Mouse (Mus musculus) spleen, postnatal 36 days (tissue): ENCODE data around the gene Tor1b.
"Not testable (repeated sequence)": the region's sequence is repeated elsewhere in the genome, so short reads cannot be mapped to it uniquely, and the experiment has no call there.

ENCODE experiments used
- DNase-seq, 2 experiments: peaks; one replicate each; pipeline ENCODE4 v3.0.0; 2022; ENCODE audit warnings: low spot score in 2 of 2, mixed read lengths in 1 of 2

The Tor1b gene

DNA sequence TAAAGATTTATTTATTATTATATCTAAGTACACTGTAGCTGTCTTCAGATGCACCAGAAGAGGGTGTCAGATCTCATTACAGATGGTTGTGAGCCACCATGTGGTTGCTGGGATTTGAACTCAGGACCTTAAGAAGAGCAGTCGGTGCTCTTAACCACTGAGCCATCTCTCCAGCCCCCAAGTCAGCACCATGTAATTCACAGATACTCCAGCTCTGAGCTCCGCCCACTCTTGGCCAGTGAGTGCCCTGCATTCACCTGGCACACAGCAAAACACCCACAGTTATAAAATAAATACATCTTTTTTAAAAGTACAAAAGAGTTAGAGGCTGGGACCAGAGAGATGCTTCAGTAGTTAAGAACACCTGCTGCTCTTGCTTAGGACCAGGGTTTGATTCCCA is 21.9 kb upstream of the Tor1b start:
- DNase-seq: not testable (repeated sequence)

DNA sequence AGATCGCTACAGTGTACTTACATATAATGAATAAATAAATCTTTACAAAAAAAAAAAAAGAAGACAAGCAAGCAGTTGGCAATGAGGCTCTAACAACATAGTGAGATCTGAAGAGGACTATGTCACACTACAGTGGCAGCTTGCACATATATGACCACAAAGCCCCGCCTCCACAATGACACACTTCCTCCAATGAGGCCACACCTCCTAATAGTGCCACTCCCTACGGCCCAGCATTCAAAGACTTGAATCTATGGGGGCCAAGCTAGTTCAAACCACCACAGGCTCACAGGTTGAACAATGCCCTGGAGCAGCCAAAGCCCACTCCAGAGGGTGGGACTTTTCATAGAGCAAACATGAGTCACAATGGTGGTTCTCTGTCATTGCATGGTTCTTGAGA is 20.8 kb upstream of the Tor1b start:
- no peak for DNase-seq

DNA sequence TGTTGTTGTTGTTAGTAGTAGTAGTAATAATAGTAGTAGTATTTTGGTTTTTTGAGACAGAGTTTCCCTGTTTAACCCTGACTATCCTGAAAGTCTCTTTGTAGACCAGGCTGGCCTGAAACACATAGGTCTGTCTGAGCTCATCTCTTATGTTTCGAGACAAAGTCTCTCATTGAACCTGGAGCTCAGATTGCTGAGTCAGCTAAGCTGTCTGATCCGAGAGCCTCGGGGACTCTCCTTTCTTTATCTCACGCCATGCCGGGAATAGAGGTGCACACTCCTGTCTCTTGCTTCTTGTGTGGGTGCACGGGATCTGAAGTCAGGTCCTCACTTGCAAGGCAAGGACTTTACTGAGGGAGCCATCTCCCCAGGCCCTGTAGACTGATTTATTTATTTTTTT is 19.7 kb upstream of the Tor1b start:
- no peak for DNase-seq

DNA sequence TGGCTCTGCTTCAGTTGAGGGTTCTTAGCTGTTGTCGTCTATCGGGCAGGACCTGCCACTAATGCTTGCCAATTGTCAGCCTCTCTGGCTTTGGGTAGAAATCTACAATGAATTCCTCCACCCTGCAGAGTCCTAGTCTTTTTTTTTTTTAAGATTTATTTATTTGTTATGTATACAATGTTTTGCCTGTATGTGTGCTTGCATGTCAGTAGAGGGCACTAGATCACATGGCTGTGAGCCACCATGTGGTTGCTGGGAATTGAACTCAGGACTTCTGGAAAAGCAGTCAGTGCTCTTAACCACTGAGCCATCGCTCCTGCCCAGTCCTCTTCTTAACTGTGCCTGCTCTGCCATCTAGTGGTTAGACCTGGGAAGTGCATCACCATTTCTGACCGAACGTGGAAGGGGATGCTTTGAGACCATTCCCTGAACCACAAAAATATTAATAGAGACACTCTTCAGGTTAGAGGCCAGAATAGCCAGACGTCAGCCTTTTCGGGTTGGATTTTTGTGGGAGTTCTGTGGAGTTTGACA is 18.8 kb upstream of the Tor1b start:
- DNase-seq: peak; percentile 45 to 67

DNA sequence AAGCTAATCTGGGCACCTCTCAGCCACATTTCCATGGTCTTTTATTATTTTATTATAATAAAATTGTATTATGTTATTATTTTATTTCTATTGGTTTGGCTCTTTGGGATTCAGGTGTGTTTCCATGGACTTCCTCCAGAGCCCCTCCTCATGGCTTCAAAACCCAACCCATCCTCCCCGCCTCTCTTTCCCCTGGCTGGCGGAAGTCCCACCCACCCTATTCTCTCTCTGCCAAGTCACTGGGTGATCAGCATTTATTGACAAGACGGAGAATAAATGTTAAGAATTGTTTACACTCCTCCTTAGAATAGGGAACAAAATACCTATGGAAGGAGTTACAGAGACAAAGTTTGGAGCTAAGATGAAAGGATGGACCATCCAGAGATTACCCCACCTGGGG is 16.0 kb upstream of the Tor1b start:
- DNase-seq: no peak

DNA sequence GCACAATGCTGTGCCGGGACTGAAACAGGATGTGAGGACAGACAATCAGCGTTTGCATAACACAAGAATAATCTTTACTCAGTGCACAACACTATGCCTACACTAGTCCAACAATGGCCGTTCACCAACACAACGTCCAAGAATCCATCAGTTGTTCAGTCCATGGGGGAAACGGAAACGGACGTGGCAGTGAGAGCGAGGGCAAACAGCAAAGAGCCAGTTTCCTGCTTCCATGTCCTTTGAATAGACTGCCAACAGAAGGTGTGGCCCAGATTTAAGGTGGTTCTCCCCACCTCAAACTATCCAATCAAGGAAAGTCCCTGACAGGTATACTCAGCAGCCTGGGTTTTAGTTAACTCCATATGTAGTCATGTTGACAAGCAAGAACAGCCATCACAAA is 15.0 kb upstream of the Tor1b start:
- no peak for DNase-seq

DNA sequence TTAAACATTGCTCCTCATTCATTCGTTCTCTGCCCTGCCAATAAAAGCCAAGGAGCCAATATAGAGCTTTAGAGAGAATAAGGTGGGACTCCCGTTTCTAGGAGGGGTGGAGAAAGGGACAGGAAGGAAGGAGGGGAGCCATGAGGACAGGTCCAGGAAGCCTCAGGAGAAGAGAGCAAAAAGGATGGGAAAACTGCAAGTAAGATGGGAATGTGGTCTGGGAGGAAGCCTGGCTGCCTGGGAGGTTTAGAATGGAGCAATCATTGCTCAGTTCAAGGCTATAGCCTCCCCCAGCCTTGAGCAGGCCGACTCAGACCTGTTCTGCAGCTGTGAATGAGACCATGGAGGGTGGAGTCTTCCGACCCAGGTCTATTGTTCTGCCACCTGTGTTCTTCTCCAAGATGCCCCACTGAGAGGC is 14.2 kb upstream of the Tor1b start:
- no peak for DNase-seq

DNA sequence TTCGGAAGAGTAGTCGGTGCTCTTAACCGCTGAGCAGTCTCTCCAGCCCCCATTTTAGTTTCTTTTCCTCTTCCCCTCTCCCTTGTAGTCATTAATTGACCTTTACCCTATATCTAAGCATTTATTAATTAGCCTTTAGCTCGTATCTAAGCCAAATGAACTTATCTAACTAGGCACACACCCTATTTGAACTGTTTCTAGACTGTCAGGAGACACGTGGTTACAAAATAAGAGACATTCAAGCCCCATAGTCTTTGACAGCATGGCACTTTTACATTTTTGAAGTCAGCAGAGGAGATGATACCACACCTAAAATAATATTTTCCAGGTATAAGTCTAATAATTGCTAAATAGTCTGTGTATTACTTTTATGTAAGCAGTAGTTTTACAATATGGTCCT is 11.2 kb upstream of the Tor1b start:
- DNase-seq: no peak

DNA sequence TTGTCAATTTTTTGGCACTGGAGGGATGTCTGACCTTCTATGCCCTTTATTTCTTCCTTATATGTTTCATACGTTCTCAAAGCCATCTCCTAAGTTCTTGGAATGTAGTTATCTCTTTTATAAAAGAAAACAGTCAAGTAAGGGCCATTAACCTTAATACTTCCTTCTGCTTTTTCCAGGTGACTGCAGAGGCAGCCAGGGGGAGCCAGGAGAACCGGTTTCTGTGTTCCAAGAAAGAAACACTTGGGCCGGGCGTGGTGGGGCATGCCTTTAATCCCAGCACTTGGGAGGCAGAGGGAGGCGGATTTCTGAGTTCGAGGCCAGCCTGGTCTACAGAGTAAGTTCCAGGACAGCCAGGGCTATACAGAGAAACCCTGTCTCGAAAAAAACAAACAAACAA is 10.6 kb upstream of the Tor1b start:
- DNase-seq: not testable (repeated sequence)

DNA sequence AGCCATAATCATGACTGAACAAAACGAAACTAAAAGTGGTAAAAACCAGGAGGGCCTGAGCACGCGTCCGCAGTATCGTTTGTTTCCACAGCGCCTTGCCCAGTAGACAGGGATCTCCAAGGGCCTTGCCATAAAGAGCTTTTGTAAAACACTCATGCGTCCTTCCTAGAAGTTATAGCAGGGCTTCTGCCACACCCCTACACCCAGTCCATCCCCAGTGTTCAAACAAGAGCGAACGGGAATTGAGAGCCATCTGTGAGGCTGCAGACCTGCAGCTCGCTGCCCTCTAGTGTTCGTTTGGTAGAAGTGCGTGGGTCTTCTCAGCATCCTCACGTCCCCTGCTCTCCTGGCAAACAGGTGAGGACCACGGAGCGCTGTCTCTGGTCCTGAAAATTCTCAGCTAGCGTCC is 10.2 kb upstream of the Tor1b start:
- peak; percentile 68 for DNase-seq

DNA sequence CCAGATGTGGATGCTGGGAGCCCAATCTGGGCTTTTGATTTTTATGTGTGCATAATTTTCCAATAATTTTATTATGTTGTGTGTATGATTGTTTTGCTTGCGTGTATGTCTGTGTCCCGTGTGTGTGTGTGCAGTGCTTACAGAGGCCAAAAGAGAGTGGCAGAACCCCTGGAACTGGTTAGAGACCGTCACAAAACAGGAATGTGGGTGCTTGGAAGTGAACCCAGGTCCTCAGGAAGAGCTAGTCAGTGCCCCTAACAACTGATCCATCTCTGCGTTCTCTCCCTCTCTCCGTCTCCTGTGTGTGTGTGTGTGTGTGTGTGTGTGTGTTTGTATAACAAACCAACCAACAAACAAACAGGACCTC is 319 bp upstream of the Tor1b start:
- no peak for DNase-seq

DNA sequence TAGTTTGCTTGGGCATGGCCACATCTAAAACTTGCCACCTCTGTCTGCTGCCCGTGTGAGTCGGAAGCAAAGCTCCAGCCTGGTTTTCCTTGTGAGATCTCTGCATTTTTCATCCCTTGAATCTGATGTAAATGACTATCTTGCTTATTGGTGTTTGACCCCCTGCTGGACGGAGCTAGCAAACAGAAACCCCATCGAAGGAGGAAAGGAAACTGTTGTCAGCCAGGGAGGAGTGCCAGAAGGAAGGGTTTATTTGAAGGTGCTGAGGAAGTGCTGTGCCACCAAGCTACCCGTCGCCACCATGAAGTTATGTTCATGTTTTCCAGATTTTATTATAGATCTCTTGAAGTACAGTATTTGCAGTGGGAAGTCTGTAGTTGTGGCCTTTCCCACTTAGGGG is 2.0 kb downstream of the Tor1b start:
- DNase-seq: peak; percentile 64

DNA sequence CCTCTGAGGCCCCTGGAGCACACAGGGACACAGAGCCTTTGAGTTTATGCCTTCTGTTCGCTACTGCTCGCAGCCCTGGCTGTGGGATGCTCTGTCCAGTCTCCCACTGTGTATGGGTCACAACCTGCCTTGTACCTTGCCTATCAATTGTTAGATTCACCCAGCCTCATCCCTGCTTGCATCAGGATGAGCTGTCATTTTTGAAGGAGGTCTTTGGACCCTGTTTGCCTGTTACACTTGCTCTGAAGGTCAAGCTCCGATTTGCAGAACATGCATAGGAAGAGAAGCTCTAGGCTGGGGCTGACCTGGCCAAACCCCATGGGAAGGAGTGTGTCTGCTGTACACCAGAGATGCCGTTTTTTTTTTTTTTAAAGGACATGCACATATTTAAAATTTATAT is 4.8 kb downstream of the Tor1b start:
- no peak for DNase-seq

DNA sequence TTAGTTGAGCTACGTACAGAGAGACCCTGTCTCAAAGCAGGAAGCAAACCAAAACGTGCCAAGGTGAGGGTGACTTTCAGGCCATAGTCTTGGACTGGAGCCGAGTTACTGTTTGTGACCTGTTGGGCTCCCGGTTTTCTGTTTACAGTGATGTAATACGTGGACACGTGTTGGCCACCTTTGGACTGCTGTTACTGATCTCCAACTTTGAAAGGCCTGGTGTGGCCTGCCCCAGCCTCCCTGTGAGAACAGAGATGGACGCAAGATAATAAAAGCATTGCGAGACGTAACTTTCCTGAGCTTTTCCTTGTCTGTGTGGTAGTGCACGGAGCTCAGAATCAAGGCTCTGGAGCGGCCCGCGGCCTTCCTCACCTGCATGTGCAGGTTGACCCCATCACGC is 6.0 kb downstream of the Tor1b start:
- no peak for DNase-seq

DNA sequence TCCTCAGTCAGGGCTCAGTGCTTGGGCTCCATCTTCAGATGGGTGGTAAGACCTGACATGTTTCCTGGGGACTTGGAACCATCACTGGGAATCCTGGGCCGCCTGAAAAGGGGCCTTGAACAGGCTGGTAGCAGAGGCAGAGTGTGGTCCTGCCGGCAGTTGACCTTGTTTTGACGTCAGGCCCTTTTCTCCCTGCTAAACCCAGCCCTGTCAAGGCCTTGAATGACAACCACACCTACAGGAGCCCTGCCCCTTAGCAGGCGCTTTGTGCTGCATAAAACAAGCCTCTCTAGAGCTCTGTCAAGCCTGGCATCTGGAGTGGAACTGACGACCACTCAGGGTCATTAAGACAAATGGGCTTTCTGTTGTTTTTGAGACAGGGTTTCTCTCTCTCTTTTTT is 7.1 kb downstream of the Tor1b start:
- DNase-seq: no peak

DNA sequence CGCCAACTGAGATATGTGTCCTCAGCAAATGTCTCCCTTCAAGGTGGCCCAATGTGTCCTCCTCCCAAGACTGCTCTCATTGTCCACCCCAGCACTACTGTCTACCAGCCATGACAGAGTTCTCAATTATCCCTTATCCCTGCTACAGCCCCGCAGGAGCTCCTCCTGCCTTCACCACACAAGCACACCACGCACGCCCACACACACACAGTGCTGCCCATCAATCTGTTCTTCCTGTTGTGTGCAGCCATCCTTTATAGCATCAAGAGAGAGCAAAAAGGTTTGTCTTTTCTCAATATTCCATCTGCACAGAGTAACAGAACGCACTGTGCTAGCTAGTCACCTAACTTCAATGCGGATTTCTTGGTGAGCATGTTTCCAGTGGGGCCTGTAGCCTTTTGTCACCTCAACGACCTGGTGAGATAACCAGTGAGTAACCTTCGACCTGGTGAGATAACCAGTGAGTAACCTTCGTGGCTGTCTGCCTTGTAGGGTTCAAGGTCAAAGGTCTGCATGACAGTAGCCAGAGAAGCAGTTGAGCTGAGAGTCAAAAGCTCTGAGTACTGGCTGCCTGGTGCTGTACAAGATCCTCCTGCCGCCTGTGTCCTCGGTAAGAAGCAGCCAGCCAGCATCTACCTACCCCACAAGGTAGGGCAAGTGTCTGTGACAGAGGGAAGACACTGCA is 10.0 kb downstream of the Tor1b start:
- DNase-seq: no peak

DNA sequence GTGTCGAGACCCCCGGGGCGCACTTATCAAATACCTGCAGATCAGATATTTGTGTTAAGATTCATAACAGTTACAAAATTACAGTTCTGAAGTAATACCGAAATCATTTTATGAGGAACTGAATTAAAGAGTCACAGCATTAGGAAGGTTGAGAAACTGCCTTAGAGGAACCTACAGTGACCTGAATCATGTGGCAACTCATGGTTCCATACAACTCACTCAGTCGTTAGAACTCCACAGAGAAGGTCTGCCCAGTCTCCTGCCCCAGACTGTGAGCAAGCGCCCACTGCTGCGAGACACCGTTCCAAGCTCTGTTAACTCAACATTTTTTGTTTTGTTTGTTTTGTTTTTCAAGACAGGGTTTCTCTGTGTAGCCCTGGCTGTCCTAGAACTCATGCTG is 12.9 kb downstream of the Tor1b start:
- DNase-seq: no peak

DNA sequence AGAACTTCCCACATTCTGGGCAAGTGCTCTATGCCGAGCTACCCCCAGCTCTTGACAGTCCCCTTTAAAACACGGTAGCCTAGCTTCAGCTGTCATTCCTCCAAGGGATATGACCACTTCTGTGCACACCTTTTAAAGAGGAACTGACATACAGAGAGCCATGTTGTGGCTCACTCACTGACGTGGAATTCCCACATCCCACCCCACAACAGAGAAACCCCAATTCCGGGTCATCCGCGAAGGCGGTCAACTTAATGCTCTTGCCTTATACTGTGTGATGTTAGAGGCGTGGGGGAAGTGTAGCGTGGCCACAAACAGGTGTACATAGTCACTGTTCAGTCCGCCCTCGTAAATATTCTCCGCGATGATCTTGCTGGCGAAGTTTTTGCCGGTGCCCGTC is 14.1 kb downstream of the Tor1b start:
- no peak for DNase-seq

DNA sequence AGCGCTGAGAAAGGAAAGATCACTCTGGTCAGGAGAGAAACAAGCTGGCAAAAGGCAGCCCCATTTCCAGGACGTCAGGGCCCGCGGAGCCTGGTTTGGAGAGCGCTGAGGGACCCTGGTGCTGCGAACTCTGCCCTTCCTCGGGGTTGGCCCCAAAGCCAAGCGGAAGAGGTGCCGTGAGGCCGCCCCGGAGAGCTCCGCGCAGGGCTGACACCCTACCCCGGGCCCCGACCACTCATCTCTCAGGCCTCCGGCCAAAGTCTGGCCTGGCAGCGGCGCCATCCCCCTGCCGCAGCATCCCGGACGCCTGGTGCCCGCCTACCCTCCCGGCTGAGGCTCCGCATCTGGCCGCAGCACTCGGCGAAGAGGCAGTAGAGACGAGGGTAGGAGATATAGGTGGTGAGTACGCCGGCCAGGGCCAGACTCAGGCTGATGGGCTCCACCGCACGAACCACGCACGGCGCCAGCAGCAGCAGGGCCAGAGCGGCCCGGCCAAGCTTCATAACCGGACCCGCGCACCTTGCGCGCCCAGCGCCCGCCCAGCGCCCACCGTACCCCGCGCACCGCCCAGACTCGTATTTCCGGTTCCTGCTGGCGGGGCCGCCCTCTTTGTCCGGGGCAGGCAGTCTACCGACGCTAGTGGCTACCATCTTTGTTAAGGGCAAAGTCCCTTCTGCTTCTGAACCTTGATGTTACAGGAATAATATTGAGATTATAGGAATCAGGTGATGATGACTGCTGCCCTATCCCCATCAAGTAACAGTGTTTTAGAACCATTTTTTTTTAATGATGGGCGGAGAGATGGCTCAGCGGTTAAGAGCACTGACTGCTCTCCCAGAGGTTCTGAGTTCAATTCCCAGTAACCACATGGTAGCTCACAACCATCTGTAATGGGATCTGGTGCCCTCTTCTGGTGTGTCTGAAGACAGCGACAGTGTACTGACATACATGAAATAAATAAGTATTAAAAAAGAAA is 14.9 kb downstream of the Tor1b start, which contains the start of gene Tor1a:
Gene Tor1a, minus strand, starts transcription at position 582 of the 976 bp plus-strand sequence.
- peak; percentile 88 to 89 for DNase-seq

DNA sequence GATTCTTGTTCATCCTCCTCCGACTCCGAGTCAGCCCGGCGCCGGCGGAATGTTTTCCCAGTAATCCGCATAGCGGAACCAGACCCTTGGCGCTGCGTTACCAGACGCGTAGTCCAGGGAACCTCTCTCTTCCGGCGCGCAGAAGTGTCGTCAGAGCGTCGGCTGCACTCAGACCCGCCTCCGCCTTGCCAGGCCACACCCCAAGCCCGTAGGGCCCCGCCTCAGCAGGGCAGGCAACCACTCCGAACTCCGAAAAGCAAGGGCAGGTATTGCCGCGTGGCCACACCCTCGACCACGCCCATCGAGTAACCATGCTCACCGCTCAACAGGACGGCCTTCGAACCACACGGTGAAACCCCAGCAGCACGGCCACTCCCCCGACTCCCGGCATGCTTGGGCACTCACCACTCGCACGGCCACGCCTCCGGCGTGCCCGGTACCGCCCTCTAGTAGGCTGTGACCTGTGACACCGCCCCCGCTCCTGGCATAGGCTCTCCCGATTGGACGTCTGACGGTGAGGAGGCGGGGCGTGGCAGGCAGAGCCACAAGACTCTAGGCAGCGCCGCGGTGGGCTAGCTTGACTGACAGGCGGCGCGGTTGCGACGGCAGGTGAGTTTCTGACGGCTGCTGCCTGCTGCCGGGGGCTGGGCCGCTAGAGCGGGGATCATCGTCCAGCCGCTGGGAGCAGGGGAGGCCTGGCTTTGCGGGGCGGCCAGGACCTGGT is 29.2 kb downstream of the Tor1b start, which contains the start of the genes BC005624 and Usp20:
Gene BC005624, minus strand, starts transcription at position 412 of the 724 bp plus-strand sequence.
Gene Usp20, plus strand, starts transcription at position 490 of the 724 bp plus-strand sequence.
- DNase-seq: peak; percentile 100

DNA sequence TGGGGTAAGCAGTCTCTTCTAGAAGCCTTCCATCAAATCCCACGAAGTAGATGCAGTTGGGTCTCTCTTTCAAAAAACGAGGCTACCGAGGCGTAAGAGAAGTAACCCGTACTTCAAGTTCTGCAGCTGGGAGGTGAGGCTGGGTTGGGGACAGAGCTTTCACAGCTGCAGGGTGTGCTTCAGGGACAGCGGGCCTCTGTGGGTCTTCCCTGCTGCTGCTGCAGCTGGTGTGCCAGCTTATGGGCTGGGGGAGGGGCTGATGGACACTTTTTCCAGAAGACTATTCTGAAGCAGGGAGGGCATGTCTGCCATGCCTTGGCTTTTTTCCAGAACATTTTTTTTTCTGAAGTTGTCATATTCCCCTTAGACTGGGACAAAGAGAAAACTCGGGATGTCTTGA is 30.3 kb downstream of the Tor1b start:
- DNase-seq: no peak
